Mouse (Mus musculus) neural tube, embryonic 11.5 days (tissue): ENCODE results near the gene Trabd. TPM values are rescaled to one million over a fixed set of nuclear protein-coding genes. Genes with fewer than 3 reads are reported as not detected.

Source experiments
- ATAC-seq: fragments of 200-750 bp; cut with Nextera tagmentation; 2 replicates; pipeline ENCODE4 v1.8.0; 2017; ENCODE audit warnings: moderate number of reproducible peaks, mild to moderate bottlenecking, moderate TSS enrichment, moderate library complexity; ENCODE audit not compliant: insufficient read depth, low FRiP score, low TSS enrichment
- DNase-seq: peaks from one replicate; pipeline ENCODE4 v3.0.0-alpha.2; 2015; ENCODE audit warnings: low spot score
- H3K27ac ChIP-seq: fragments of 300-500 bp; sonication (generic); 2 replicates; pipeline ENCODE4 v1.5.1; 2014; ENCODE audit warnings: low read depth, mild to moderate bottlenecking, low read length
- H3K27me3 ChIP-seq: fragments of 300-500 bp; sonication (generic); 2 replicates; pipeline ENCODE4 v1.6.1; 2014; ENCODE audit warnings: mild to moderate bottlenecking, low read length, mixed read lengths; ENCODE audit not compliant: control insufficient read depth, insufficient read depth
- H3K36me3 ChIP-seq: fragments of 300-500 bp; sonication (generic); 2 replicates; pipeline ENCODE4 v1.6.1; 2014; ENCODE audit warnings: mild to moderate bottlenecking, low read length, moderate library complexity, mixed read lengths; ENCODE audit not compliant: control insufficient read depth, insufficient read depth
- H3K4me1 ChIP-seq: fragments of 300-500 bp; sonication (generic); 2 replicates; pipeline ENCODE4 v1.6.1; 2014; ENCODE audit warnings: low read length, mixed read lengths; ENCODE audit not compliant: control insufficient read depth, insufficient read depth
- H3K4me2 ChIP-seq: fragments of 300-500 bp; sonication (generic); 2 replicates; pipeline ENCODE4 v1.6.1; 2014; ENCODE audit warnings: low read depth, mild to moderate bottlenecking, moderate library complexity
- H3K4me3 ChIP-seq: fragments of 300-500 bp; sonication (generic); 2 replicates; pipeline ENCODE4 v1.5.1; 2014; ENCODE audit warnings: low read depth, low read length
- H3K9ac ChIP-seq: fragments of 300-500 bp; sonication (generic); 2 replicates; pipeline ENCODE4 v1.6.1; 2014; ENCODE audit warnings: mild to moderate bottlenecking, low read length
- H3K9me3 ChIP-seq: fragments of 300-500 bp; sonication (generic); 2 replicates; pipeline ENCODE4 v1.6.1; 2016; ENCODE audit warnings: low read length; ENCODE audit not compliant: control insufficient read depth
- WGBS: fragments of 180-500 bp; shearing (Covaris S2); extraction: QIAGEN DNeasy Blood & Tissue Kit; methylation state at CpG from one replicate; pipeline ENCODE4 v1.1.7; 2014; 5-methylcytosine and 5-hydroxymethylcytosine counted together
- polyA plus RNA-seq: library from polyadenylated mRNA; unstranded; fragments of >200 nt; fragmentation: Nextera tagmentation; extraction: Ambion mirVana; gene quantifications from 2 replicates; pipeline ENCODE4 v1.2.1, GENCODE M21; 2014

Gene Trabd
- polyA plus RNA-seq, 1 experiment from 2014 or later: 53.3 TPM

GRCm38 (mm10) chr15:89073993-89074603 is 826 bp upstream of the Trabd start:
- Histone ChIP-seq H3K4me2 (no peak overlapping the region), H3K4me3 (no peak overlapping the region), H3K27me3 (peaks cover 3% of the 10 kb centered on the region; the same call in 1 of the 2 replicates), H3K36me3 (no peaks in the 10 kb centered on the region), H3K9ac (no peak overlapping the region), H3K4me1 (peaks cover 23% of the 10 kb centered on the region), H3K27ac (no peak overlapping the region), H3K9me3 (no peaks in the 10 kb centered on the region)
- ATAC-seq (no peak), DNase-seq (no peak)
- 86% methylated on average over 10 of the region's 10 CpGs for WGBS

- H3K27ac ChIP-seq: peak overlapping the region; percentile 82
- peak overlapping the region; percentile 92 for H3K4me2 ChIP-seq
- peak overlapping the region; percentile 88 for H3K4me3 ChIP-seq
- under 1% methylated on average over 36 of the region's 59 CpGs for WGBS
- ATAC-seq (peak; percentile 87), DNase-seq (peak; percentile 95)
- peak overlapping the region; percentile 86 for H3K9ac ChIP-seq
- no peaks in the 10 kb centered on the region for H3K27me3 ChIP-seq
- H3K9me3 ChIP-seq: no peaks in the 10 kb centered on the region
- H3K36me3 ChIP-seq: no peaks in the 10 kb centered on the region
- H3K4me1 ChIP-seq: peaks cover 23% of the 10 kb centered on the region
Observed at GRCm38 (mm10) chr15:89075478-89076147, 689 bp downstream of the Trabd start.

GRCm38 (mm10) chr15:89076156-89076731 is 1.3 kb downstream of the Trabd start:
- Histone ChIP-seq H3K9ac (peak overlapping the region; percentile 86), H3K4me1 (peaks cover 23% of the 10 kb centered on the region), H3K27me3 (no peaks in the 10 kb centered on the region), H3K36me3 (no peaks in the 10 kb centered on the region), H3K9me3 (no peaks in the 10 kb centered on the region), H3K27ac (peak overlapping the region; percentile 82), H3K4me3 (peak overlapping the region; percentile 88), H3K4me2 (peak overlapping the region; percentile 92)
- DNase-seq (peak; percentile 43), ATAC-seq (peak; percentile 10)
- 0% methylated on average over 25 of the region's 39 CpGs for WGBS

GRCm38 (mm10) chr15:89078208-89078836 is 3.4 kb downstream of the Trabd start:
- Histone ChIP-seq H3K9ac (0 out of 2 replicates have a peak overlapping the region, but pooled peaks have one; percentile 4), H3K4me1 (peaks cover 23% of the 10 kb centered on the region), H3K27me3 (no peaks in the 10 kb centered on the region), H3K27ac (no peak overlapping the region), H3K4me2 (no peak overlapping the region), H3K9me3 (no peaks in the 10 kb centered on the region), H3K4me3 (no peak overlapping the region), H3K36me3 (0 out of 2 replicates have a peak, but pooled peaks cover 2% of the 10 kb centered on the region)
- 76% methylated on average over 9 of the region's 9 CpGs for WGBS
- DNase-seq (no peak), ATAC-seq (no peak)

GRCm38 (mm10) chr15:89083906-89084305 is 9.0 kb downstream of the Trabd start:
- Histone ChIP-seq H3K36me3 (peaks cover 10% of the 10 kb centered on the region), H3K27ac (no peak overlapping the region), H3K4me2 (no peak overlapping the region), H3K9me3 (no peaks in the 10 kb centered on the region), H3K4me1 (no peaks in the 10 kb centered on the region), H3K4me3 (no peak overlapping the region), H3K9ac (no peak overlapping the region), H3K27me3 (no peaks in the 10 kb centered on the region)
- ATAC-seq (no peak), DNase-seq (no peak)
- 100% methylated on average over 1 of the region's 1 CpGs for WGBS

GRCm38 (mm10) chr15:89084826-89085225 is 9.9 kb downstream of the Trabd start:
- Histone ChIP-seq H3K9me3 (no peaks in the 10 kb centered on the region), H3K4me3 (no peak overlapping the region), H3K9ac (no peak overlapping the region), H3K4me1 (peaks cover 4% of the 10 kb centered on the region), H3K36me3 (peaks cover 10% of the 10 kb centered on the region), H3K4me2 (no peak overlapping the region), H3K27me3 (no peaks in the 10 kb centered on the region), H3K27ac (no peak overlapping the region)
- ATAC-seq (no peak), DNase-seq (no peak)
- 90% methylated on average over 2 of the region's 2 CpGs for WGBS

- H3K9me3 ChIP-seq: no peaks in the 10 kb centered on the region
- peak within 1 kb of the TSS; percentile 74; the same call in 1 of the 2 replicates for H3K27ac ChIP-seq
- H3K27me3 ChIP-seq: no peaks in the 10 kb centered on the region
- H3K4me3 ChIP-seq: peak within 1 kb of the TSS; percentile 97
- peak within 1 kb of the TSS; percentile 100 for H3K4me2 ChIP-seq
- 2% methylated on average over 36 of the region's 38 CpGs for WGBS
- H3K36me3 ChIP-seq: peaks cover 8% of the 10 kb centered on the region
- ATAC-seq (peak; percentile 91), DNase-seq (peak; percentile 88)
- peaks cover 7% of the 10 kb centered on the region for H3K4me1 ChIP-seq
- H3K9ac ChIP-seq: peak within 1 kb of the TSS; percentile 92
Observed at GRCm38 (mm10) chr15:89088607-89089247, 13.8 kb downstream of the Trabd start, which contains the start of gene Selenoo. Selenoo (plus strand) TSS chr15:89089084.
